Mouse (Mus musculus) spleen, postnatal 14 days (tissue): ENCODE results near the gene Dhrs4.
A peak's percentile ranks its signal among the peaks of the same experiment; 100 is the strongest.

ENCODE experiments used
- DNase-seq, 2 experiments: peaks; one replicate each; pipeline ENCODE4 v3.0.0; 2021 to 2022; ENCODE audit warnings: low spot score in 2 of 2

The Dhrs4 gene

GRCm38 (mm10) chr14:55478651-55479599, at the start of gene Dhrs4:
Dhrs4 (plus strand) TSS chr14:55478758.
- peak; percentile 63 to 77 for DNase-seq

- no peak for DNase-seq
Measured at GRCm38 (mm10) chr14:55430255-55430654, 48.3 kb upstream of the Dhrs4 start.

- no peak for DNase-seq
Measured at GRCm38 (mm10) chr14:55433052-55433451, 45.5 kb upstream of the Dhrs4 start.

GRCm38 (mm10) chr14:55434825-55435224, 43.7 kb upstream of the Dhrs4 start:
- DNase-seq = no peak

GRCm38 (mm10) chr14:55437118-55437517, 41.4 kb upstream of the Dhrs4 start:
- no peak for DNase-seq

GRCm38 (mm10) chr14:55438193-55438784, 40.3 kb upstream of the Dhrs4 start:
- peak in 1 of 2 experiments; percentile 45 for DNase-seq

- no peak for DNase-seq
Measured at GRCm38 (mm10) chr14:55457693-55458092, 20.9 kb upstream of the Dhrs4 start.

- DNase-seq = peak; percentile 41 to 44
Measured at GRCm38 (mm10) chr14:55458273-55458672, 20.3 kb upstream of the Dhrs4 start.

- DNase-seq = no peak
Measured at GRCm38 (mm10) chr14:55458761-55459160, 19.8 kb upstream of the Dhrs4 start.

GRCm38 (mm10) chr14:55459796-55460195, 18.8 kb upstream of the Dhrs4 start:
- DNase-seq = no peak

- DNase-seq = no peak
Measured at GRCm38 (mm10) chr14:55460297-55460696, 18.3 kb upstream of the Dhrs4 start.

- DNase-seq = no peak
Measured at GRCm38 (mm10) chr14:55461757-55462156, 16.8 kb upstream of the Dhrs4 start.

GRCm38 (mm10) chr14:55466481-55466880, 12.1 kb upstream of the Dhrs4 start:
- no peak for DNase-seq

GRCm38 (mm10) chr14:55467108-55467507, 11.4 kb upstream of the Dhrs4 start:
- no peak for DNase-seq

GRCm38 (mm10) chr14:55468301-55468741, 10.2 kb upstream of the Dhrs4 start:
- no peak for DNase-seq

GRCm38 (mm10) chr14:55469041-55469440, 9.5 kb upstream of the Dhrs4 start:
- no peak for DNase-seq

GRCm38 (mm10) chr14:55469821-55470220, 8.7 kb upstream of the Dhrs4 start:
- DNase-seq = no peak

- DNase-seq = no peak
Measured at GRCm38 (mm10) chr14:55470806-55471205, 7.8 kb upstream of the Dhrs4 start.

- DNase-seq = no peak
Measured at GRCm38 (mm10) chr14:55475654-55476053, 2.9 kb upstream of the Dhrs4 start.

GRCm38 (mm10) chr14:55477421-55477820, 1.1 kb upstream of the Dhrs4 start:
- no peak for DNase-seq

- no peak for DNase-seq
Measured at GRCm38 (mm10) chr14:55477829-55478228, 729 bp upstream of the Dhrs4 start.

- DNase-seq = no peak
Measured at GRCm38 (mm10) chr14:55479629-55480028, 1.1 kb downstream of the Dhrs4 start.
